Mouse (Mus musculus): ENCODE measurements around the gene Sh3bgrl3. TPM values are rescaled to one million over a fixed set of nuclear protein-coding genes. Genes with fewer than 3 reads are reported as not detected.
A peak's percentile ranks its signal among the peaks of the same experiment; 100 is the strongest.
"Not testable (repeated sequence)": the region's sequence is repeated elsewhere in the genome, so short reads cannot be mapped to it uniquely, and the experiment has no call there.

The Sh3bgrl3 gene
- 503 and 522 TPM in 2 replicates for polyA plus RNA-seq (2015; fragmentation: Nextera tagmentation; extraction: Ambion mirVana)

- WGBS = under 1% methylated on average over 48 of the region's 50 CpGs
- peak within 1 kb of the TSS; percentile 90 for H3K4me2 ChIP-seq (replicated peaks; ENCODE audit: low read depth)
- ATAC-seq = peak; percentile 85
- H3K4me1 ChIP-seq (replicated peaks; ENCODE audit: control insufficient read depth, insufficient read depth, low read length) = peaks cover 13% of the 10 kb centered on the region; the same call in 1 of the 2 replicates
- H3K27ac ChIP-seq (ENCODE audit: low read depth, low read length) = peak within 1 kb of the TSS; percentile 82
- peak within 1 kb of the TSS; percentile 83 for H3K9ac ChIP-seq (ENCODE audit: low read depth, low read length)
- H3K9me3 ChIP-seq (ENCODE audit: control insufficient read depth) = no peaks in the 10 kb centered on the region
- H3K27me3 ChIP-seq (replicated peaks; ENCODE audit: control insufficient read depth, insufficient read depth, low read length) = no peaks in the 10 kb centered on the region
- H3K4me3 ChIP-seq (ENCODE audit: low read depth, low read length) = peak within 1 kb of the TSS; percentile 86
- peaks cover 4% of the 10 kb centered on the region; the same call in 1 of the 2 replicates for H3K36me3 ChIP-seq (ENCODE audit: control insufficient read depth, insufficient read depth)
- TF ChIP-seq CTCF (IDR thresholded peaks at IDR 0.05; ENCODE audit: low read depth) = no peak
These were observed at the start of gene Sh3bgrl3 for GRCm38 (mm10) chr4:134128221-134128982. Gene Sh3bgrl3 (minus strand): TSS chr4:134128789.

- peaks cover 5% of the 10 kb centered on the region; the same call in 1 of the 2 replicates for H3K36me3 ChIP-seq (ENCODE audit: control insufficient read depth, insufficient read depth)
- no peak overlapping the region for H3K27ac ChIP-seq (ENCODE audit: low read depth, low read length)
- H3K4me3 ChIP-seq (ENCODE audit: low read depth, low read length) = no peak overlapping the region
- H3K4me1 ChIP-seq (replicated peaks; ENCODE audit: control insufficient read depth, insufficient read depth, low read length) = no peaks in the 10 kb centered on the region
- H3K27me3 ChIP-seq (replicated peaks; ENCODE audit: control insufficient read depth, insufficient read depth, low read length) = no peaks in the 10 kb centered on the region
- ATAC-seq = no peak
- no peak overlapping the region for H3K9ac ChIP-seq (ENCODE audit: low read depth, low read length)
- H3K9me3 ChIP-seq (ENCODE audit: control insufficient read depth) = no peaks in the 10 kb centered on the region
- 64% methylated on average over 3 of the region's 3 CpGs for WGBS
- TF ChIP-seq CTCF (IDR thresholded peaks at IDR 0.05; ENCODE audit: low read depth) = no peak
- no peak overlapping the region for H3K4me2 ChIP-seq (replicated peaks; ENCODE audit: low read depth)
These were observed 43.8 kb upstream of the Sh3bgrl3 start for GRCm38 (mm10) chr4:134172391-134172790.

GRCm38 (mm10) chr4:134166906-134167305 is 38.3 kb upstream of the Sh3bgrl3 start:
- WGBS = 93% methylated on average over 3 of the region's 3 CpGs

GRCm38 (mm10) chr4:134165548-134166465 is 37.2 kb upstream of the Sh3bgrl3 start:
- Histone ChIP-seq H3K27ac (ENCODE audit: low read depth, low read length) (no peak overlapping the region; the same call in 1 of the 2 replicates), H3K9ac (ENCODE audit: low read depth, low read length) (no peak overlapping the region), H3K36me3 (ENCODE audit: control insufficient read depth, insufficient read depth) (no peaks in the 10 kb centered on the region), H3K9me3 (ENCODE audit: control insufficient read depth) (no peaks in the 10 kb centered on the region), H3K27me3 (replicated peaks; ENCODE audit: control insufficient read depth, insufficient read depth, low read length) (no peaks in the 10 kb centered on the region), H3K4me3 (ENCODE audit: low read depth, low read length) (no peak overlapping the region), H3K4me1 (replicated peaks; ENCODE audit: control insufficient read depth, insufficient read depth, low read length) (no peaks in the 10 kb centered on the region), H3K4me2 (replicated peaks; ENCODE audit: low read depth) (no peak overlapping the region; the same call in 1 of the 2 replicates)
- ATAC-seq = no peak
- no peak for TF ChIP-seq CTCF (IDR thresholded peaks at IDR 0.05; ENCODE audit: low read depth)
- WGBS = 72% methylated on average over 3 of the region's 3 CpGs

More at GRCm38 (mm10) chr4:134166906-134167305, 38.3 kb upstream of the Sh3bgrl3 start:
- H3K36me3 ChIP-seq (ENCODE audit: control insufficient read depth, insufficient read depth) = peaks cover 5% of the 10 kb centered on the region; the same call in 1 of the 2 replicates
- peak; percentile 49 for TF ChIP-seq CTCF (IDR thresholded peaks at IDR 0.05; ENCODE audit: low read depth)
- no peak overlapping the region for H3K9ac ChIP-seq (ENCODE audit: low read depth, low read length)
- no peaks in the 10 kb centered on the region for H3K4me1 ChIP-seq (replicated peaks; ENCODE audit: control insufficient read depth, insufficient read depth, low read length)
- H3K4me3 ChIP-seq (ENCODE audit: low read depth, low read length) = no peak overlapping the region
- H3K4me2 ChIP-seq (replicated peaks; ENCODE audit: low read depth) = no peak overlapping the region
- no peak for ATAC-seq
- H3K9me3 ChIP-seq (ENCODE audit: control insufficient read depth) = no peaks in the 10 kb centered on the region
- H3K27me3 ChIP-seq (replicated peaks; ENCODE audit: control insufficient read depth, insufficient read depth, low read length) = no peaks in the 10 kb centered on the region
- H3K27ac ChIP-seq (ENCODE audit: low read depth, low read length) = no peak overlapping the region

- no peaks in the 10 kb centered on the region for H3K4me1 ChIP-seq (replicated peaks; ENCODE audit: control insufficient read depth, insufficient read depth, low read length)
- H3K27ac ChIP-seq (ENCODE audit: low read depth, low read length) = peak overlapping the region; percentile 60
- WGBS = 42% methylated on average over 6 of the region's 6 CpGs
- 0 out of 2 replicates have a peak, but pooled peaks have one; percentile 25 for ATAC-seq
- H3K27me3 ChIP-seq (replicated peaks; ENCODE audit: control insufficient read depth, insufficient read depth, low read length) = no peaks in the 10 kb centered on the region
- no peak for TF ChIP-seq CTCF (IDR thresholded peaks at IDR 0.05; ENCODE audit: low read depth)
- H3K36me3 ChIP-seq (ENCODE audit: control insufficient read depth, insufficient read depth) = no peaks in the 10 kb centered on the region
- no peak overlapping the region for H3K9ac ChIP-seq (ENCODE audit: low read depth, low read length)
- no peaks in the 10 kb centered on the region for H3K9me3 ChIP-seq (ENCODE audit: control insufficient read depth)
- peak overlapping the region; percentile 30; the same call in 1 of the 2 replicates for H3K4me2 ChIP-seq (replicated peaks; ENCODE audit: low read depth)
- no peak overlapping the region for H3K4me3 ChIP-seq (ENCODE audit: low read depth, low read length)
These were observed 36.4 kb upstream of the Sh3bgrl3 start for GRCm38 (mm10) chr4:134165024-134165423.

- peak; percentile 41; the same call in 1 of the 2 replicates for ATAC-seq
- H3K36me3 ChIP-seq (ENCODE audit: control insufficient read depth, insufficient read depth) = no peaks in the 10 kb centered on the region
- H3K27ac ChIP-seq (ENCODE audit: low read depth, low read length) = peak overlapping the region; percentile 60
- no peak for TF ChIP-seq CTCF (IDR thresholded peaks at IDR 0.05; ENCODE audit: low read depth)
- no peaks in the 10 kb centered on the region for H3K27me3 ChIP-seq (replicated peaks; ENCODE audit: control insufficient read depth, insufficient read depth, low read length)
- no peak overlapping the region for H3K4me3 ChIP-seq (ENCODE audit: low read depth, low read length)
- no peaks in the 10 kb centered on the region for H3K4me1 ChIP-seq (replicated peaks; ENCODE audit: control insufficient read depth, insufficient read depth, low read length)
- 68% methylated on average over 5 of the region's 6 CpGs for WGBS
- H3K4me2 ChIP-seq (replicated peaks; ENCODE audit: low read depth) = peak overlapping the region; percentile 30; the same call in 1 of the 2 replicates
- no peaks in the 10 kb centered on the region for H3K9me3 ChIP-seq (ENCODE audit: control insufficient read depth)
- no peak overlapping the region for H3K9ac ChIP-seq (ENCODE audit: low read depth, low read length)
These were observed 36.0 kb upstream of the Sh3bgrl3 start for GRCm38 (mm10) chr4:134164591-134164990.

GRCm38 (mm10) chr4:134160071-134160470 is 31.5 kb upstream of the Sh3bgrl3 start:
- H3K9ac ChIP-seq (ENCODE audit: low read depth, low read length) = peak overlapping the region; percentile 40; the same call in 1 of the 2 replicates
- peak overlapping the region; percentile 48 for H3K4me3 ChIP-seq (ENCODE audit: low read depth, low read length)
- H3K27ac ChIP-seq (ENCODE audit: low read depth, low read length) = peak overlapping the region; percentile 71; the same call in 1 of the 2 replicates
- H3K9me3 ChIP-seq (ENCODE audit: control insufficient read depth); H3K4me1 ChIP-seq (replicated peaks; ENCODE audit: control insufficient read depth, insufficient read depth, low read length); ATAC-seq; H3K27me3 ChIP-seq (replicated peaks; ENCODE audit: control insufficient read depth, insufficient read depth, low read length): not testable (repeated sequence)
- peak overlapping the region; percentile 51 for H3K4me2 ChIP-seq (replicated peaks; ENCODE audit: low read depth)
- peaks cover 13% of the 10 kb centered on the region for H3K36me3 ChIP-seq (ENCODE audit: control insufficient read depth, insufficient read depth)
- 13% methylated on average over 28 of the region's 30 CpGs for WGBS

Measured in intestine, postnatal 0 days (tissue).